Mouse (Mus musculus): ENCODE data around the gene Btn1a1. TPM values are rescaled to one million over a fixed set of nuclear protein-coding genes. Genes with fewer than 3 reads are reported as not detected.

The Btn1a1 gene
- polyA plus RNA-seq, 1 experiment from 2014 or later, result 0.17 TPM

DNA sequence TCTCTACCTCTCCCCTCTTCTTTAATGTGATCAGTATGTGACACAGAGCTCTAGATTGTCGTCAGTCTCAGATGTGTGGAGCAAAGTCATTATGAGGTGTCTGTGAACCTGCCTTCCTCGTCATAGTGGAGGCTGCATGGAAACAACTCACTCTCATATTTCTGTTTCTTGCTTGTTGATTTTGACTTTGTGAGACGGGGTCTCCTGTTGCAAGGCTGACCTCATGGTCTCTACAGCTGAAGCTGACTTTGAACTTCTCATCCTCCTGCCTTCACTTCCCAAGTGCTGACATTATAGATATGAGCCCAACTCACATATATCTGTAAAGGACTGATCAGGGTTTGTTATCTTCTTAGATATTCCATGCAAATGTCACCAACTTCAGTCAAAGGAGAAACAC, 16.9 kb downstream of the Btn1a1 start:
- Histone ChIP-seq H3K9me3 (ENCODE audit: control insufficient read depth, low read length) (no peaks in the 10 kb centered on the region), H3K27ac (ENCODE audit: low read depth, low read length) (no peak overlapping the region), H3K4me1 (ENCODE audit: control insufficient read depth, insufficient read depth, low read length) (peaks cover 7% of the 10 kb centered on the region), H3K9ac (replicated peaks; ENCODE audit: low read depth, low read length) (no peak overlapping the region), H3K27me3 (ENCODE audit: control insufficient read depth, insufficient read depth, low read length) (no peaks in the 10 kb centered on the region), H3K4me3 (ENCODE audit: low read depth, low read length) (peak overlapping the region; percentile 53; the same call in 1 of the 2 replicates), H3K4me2 (ENCODE audit: low read depth, low read length) (peak overlapping the region; percentile 83), H3K36me3 (ENCODE audit: control insufficient read depth, insufficient read depth, low read length) (no peaks in the 10 kb centered on the region)
- ATAC-seq (ENCODE audit: low read depth), result no peak
- 63% methylated on average over 3 of the region's 3 CpGs for WGBS

DNA sequence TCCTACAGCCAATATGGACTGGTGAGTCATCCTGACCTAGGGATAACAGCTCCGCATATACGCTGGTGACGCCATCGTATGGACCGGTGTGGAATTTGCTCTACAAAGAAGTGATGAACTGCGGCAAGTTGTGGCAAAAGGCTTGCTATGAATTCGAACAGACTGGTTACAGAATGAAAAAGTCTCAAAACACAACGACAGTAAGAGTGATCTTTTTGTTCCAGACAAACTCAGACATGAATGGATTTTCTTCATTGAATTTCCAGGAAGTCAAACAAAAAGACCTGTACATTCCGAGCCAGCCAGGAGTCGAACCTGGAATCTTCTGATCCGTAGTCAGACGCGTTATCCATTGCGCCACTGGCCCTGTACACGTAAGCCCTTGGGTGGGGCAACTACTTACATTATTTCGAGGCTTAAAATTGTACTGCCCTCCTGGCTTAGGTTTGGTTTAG, 19.2 kb downstream of the Btn1a1 start:
- Histone ChIP-seq H3K4me1 (ENCODE audit: control insufficient read depth, insufficient read depth, low read length) (peaks cover 7% of the 10 kb centered on the region), H3K4me3 (ENCODE audit: low read depth, low read length) (peak overlapping the region; percentile 75), H3K27ac (ENCODE audit: low read depth, low read length) (peak overlapping the region; percentile 98), H3K4me2 (ENCODE audit: low read depth, low read length) (peak overlapping the region; percentile 75), H3K36me3 (ENCODE audit: control insufficient read depth, insufficient read depth, low read length) (no peaks in the 10 kb centered on the region), H3K9me3 (ENCODE audit: control insufficient read depth, low read length) (no peaks in the 10 kb centered on the region), H3K27me3 (ENCODE audit: control insufficient read depth, insufficient read depth, low read length) (no peaks in the 10 kb centered on the region), H3K9ac (replicated peaks; ENCODE audit: low read depth, low read length) (peak overlapping the region; percentile 43)
- peak; percentile 86 for ATAC-seq (ENCODE audit: low read depth)
- under 1% methylated on average over 16 of the region's 16 CpGs for WGBS

DNA sequence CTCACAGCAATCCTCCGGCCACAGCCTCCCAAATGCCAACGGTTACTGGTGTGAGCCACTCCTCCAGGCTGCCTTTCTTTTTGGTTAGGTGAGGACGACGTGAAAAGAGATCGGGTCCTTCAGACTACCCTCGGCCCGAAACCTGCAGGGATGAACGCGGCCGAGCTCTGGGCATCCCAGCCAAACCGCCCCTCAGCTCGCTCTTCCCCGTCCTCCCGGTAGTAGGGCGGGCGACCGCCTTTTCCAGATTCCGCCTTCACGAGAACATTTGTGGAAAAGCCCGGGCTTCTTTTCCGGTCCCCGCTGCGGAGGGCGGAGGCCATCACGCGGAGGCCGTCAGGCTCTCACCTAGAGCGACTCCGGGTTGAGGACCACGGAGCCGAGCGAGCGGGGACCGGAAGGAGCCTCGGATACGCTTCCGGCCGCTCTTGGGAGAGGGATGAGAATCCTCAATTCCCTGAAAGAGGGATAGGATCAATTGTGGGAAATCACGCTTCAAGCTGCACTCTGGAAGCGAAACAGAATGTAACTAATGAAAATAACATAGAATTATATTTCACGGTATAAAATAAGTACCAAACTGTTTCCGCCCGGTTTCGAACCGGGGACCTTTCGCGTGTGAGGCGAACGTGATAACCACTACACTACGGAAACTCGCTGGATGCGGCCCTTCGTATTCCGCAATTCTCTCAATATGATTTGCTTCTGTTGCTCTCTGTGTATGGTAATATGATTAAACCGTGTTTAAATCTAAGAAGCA, 20.0 kb downstream of the Btn1a1 start:
- H3K36me3 ChIP-seq (ENCODE audit: control insufficient read depth, insufficient read depth, low read length), result no peaks in the 10 kb centered on the region
- no peaks in the 10 kb centered on the region for H3K9me3 ChIP-seq (ENCODE audit: control insufficient read depth, low read length)
- peak overlapping the region; percentile 75 for H3K4me2 ChIP-seq (ENCODE audit: low read depth, low read length)
- peak overlapping the region; percentile 75 for H3K4me3 ChIP-seq (ENCODE audit: low read depth, low read length)
- peak overlapping the region; percentile 88 for H3K9ac ChIP-seq (replicated peaks; ENCODE audit: low read depth, low read length)
- H3K27me3 ChIP-seq (ENCODE audit: control insufficient read depth, insufficient read depth, low read length), result no peaks in the 10 kb centered on the region
- H3K27ac ChIP-seq (ENCODE audit: low read depth, low read length), result peak overlapping the region; percentile 98
- ATAC-seq (ENCODE audit: low read depth), result peak; percentile 94
- peaks cover 7% of the 10 kb centered on the region for H3K4me1 ChIP-seq (ENCODE audit: control insufficient read depth, insufficient read depth, low read length)
- under 1% methylated on average over 55 of the region's 55 CpGs for WGBS

DNA sequence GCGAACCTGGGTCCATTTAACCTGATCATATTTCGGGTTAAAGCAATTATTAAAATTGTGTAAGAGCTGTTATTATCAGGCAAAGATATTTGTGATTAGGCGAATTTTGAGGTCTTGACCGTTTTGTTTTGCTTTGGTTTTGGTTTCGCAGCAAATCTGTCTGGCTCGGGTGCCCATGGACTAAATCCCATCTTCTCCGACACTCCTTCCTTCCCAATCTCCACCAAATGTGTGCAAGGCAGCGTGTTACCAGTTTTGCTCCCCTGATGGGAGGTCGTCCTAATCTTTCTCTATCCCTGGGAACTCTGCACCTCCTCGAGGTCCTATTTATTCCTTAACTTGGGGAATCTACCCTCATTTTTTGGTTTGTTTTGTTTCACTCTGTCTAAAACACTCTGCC, 20.5 kb downstream of the Btn1a1 start:
- H3K36me3 ChIP-seq (ENCODE audit: control insufficient read depth, insufficient read depth, low read length), result no peaks in the 10 kb centered on the region
- peak overlapping the region; percentile 98 for H3K27ac ChIP-seq (ENCODE audit: low read depth, low read length)
- WGBS, result 4% methylated on average over 10 of the region's 10 CpGs
- peak; percentile 9; the same call in 1 of the 2 replicates for ATAC-seq (ENCODE audit: low read depth)
- peak overlapping the region; percentile 75 for H3K4me2 ChIP-seq (ENCODE audit: low read depth, low read length)
- H3K4me3 ChIP-seq (ENCODE audit: low read depth, low read length), result peak overlapping the region; percentile 75
- H3K9ac ChIP-seq (replicated peaks; ENCODE audit: low read depth, low read length), result peak overlapping the region; percentile 88
- no peaks in the 10 kb centered on the region for H3K9me3 ChIP-seq (ENCODE audit: control insufficient read depth, low read length)
- H3K4me1 ChIP-seq (ENCODE audit: control insufficient read depth, insufficient read depth, low read length), result peaks cover 7% of the 10 kb centered on the region
- H3K27me3 ChIP-seq (ENCODE audit: control insufficient read depth, insufficient read depth, low read length), result no peaks in the 10 kb centered on the region

DNA sequence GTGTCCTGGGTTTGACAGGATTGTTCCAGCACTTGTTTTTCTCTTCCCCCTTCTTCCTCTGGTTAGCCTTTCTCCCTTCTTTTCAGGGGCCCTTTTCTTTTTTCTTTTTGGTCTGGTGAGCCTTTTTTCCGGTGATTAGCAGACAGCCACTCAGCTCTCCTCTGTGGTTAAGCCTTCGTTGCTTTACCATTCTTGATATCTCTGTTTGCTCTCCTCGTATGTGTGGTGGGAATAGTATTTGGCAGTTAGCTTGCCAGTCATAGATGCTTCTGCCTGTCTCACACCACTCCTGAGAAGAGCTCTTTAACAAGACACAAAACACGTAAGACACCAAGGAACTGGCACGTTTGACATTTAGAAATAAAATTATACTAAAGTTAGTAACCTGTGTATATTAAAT, 21.2 kb downstream of the Btn1a1 start:
- Histone ChIP-seq H3K4me2 (ENCODE audit: low read depth, low read length) (peak overlapping the region; percentile 75), H3K4me3 (ENCODE audit: low read depth, low read length) (peak overlapping the region; percentile 75), H3K4me1 (ENCODE audit: control insufficient read depth, insufficient read depth, low read length) (peaks cover 7% of the 10 kb centered on the region), H3K9ac (replicated peaks; ENCODE audit: low read depth, low read length) (no peak overlapping the region; the same call in 1 of the 2 replicates), H3K36me3 (ENCODE audit: control insufficient read depth, insufficient read depth, low read length) (no peaks in the 10 kb centered on the region), H3K27me3 (ENCODE audit: control insufficient read depth, insufficient read depth, low read length) (no peaks in the 10 kb centered on the region), H3K9me3 (ENCODE audit: control insufficient read depth, low read length) (no peaks in the 10 kb centered on the region), H3K27ac (ENCODE audit: low read depth, low read length) (no peak overlapping the region; the same call in 1 of the 2 replicates)
- WGBS, result 60% methylated on average over 5 of the region's 5 CpGs
- no peak for ATAC-seq (ENCODE audit: low read depth)

DNA sequence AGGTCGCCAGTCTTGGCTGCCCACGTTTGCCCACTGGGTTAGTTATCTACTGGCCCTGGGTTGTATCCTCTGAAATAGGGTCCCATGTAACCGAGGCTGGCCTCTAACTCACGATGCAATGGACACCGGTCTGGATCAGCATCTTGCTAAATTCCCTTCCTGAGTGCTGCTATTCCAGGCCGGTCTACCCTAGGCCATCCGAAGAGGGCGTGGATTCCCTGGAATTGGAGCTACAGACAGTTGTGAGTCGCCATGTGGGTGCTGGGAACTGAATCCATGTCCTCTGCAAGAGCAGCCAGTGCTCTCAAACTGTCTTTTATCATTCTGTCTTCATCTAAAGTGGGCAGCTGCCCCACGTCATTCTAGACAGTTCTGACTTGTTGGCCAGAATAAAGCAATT, 25.8 kb downstream of the Btn1a1 start:
- WGBS, result 70% methylated on average over 10 of the region's 10 CpGs
- Histone ChIP-seq H3K9ac (replicated peaks; ENCODE audit: low read depth, low read length) (no peak overlapping the region), H3K27ac (ENCODE audit: low read depth, low read length) (no peak overlapping the region), H3K27me3 (ENCODE audit: control insufficient read depth, insufficient read depth, low read length) (no peaks in the 10 kb centered on the region), H3K4me2 (ENCODE audit: low read depth, low read length) (no peak overlapping the region), H3K4me3 (ENCODE audit: low read depth, low read length) (no peak overlapping the region), H3K9me3 (ENCODE audit: control insufficient read depth, low read length) (no peaks in the 10 kb centered on the region), H3K4me1 (ENCODE audit: control insufficient read depth, insufficient read depth, low read length) (peaks cover 7% of the 10 kb centered on the region), H3K36me3 (ENCODE audit: control insufficient read depth, insufficient read depth, low read length) (no peaks in the 10 kb centered on the region)
- no peak for ATAC-seq (ENCODE audit: low read depth)

DNA sequence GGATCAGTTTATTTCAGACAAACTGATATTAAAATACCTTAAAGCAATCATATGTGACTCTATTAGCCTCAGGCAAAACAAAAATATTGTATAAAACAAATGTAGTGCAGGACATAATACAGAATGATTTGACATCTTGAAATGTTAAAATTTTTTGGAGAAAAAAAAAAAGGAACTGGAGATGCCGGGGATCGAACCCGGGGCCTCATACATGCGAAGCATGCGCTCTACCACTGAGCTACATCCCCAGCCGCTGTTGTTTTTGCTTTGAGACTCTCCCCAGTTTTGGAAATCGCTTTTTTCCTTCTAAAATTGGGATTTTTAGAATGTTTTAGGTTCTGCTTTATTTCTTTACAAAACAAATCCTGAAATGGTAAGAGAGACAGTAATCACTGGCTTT, 27.2 kb downstream of the Btn1a1 start:
- Histone ChIP-seq H3K27ac (ENCODE audit: low read depth, low read length) (no peak overlapping the region), H3K9me3 (ENCODE audit: control insufficient read depth, low read length) (no peaks in the 10 kb centered on the region), H3K27me3 (ENCODE audit: control insufficient read depth, insufficient read depth, low read length) (no peaks in the 10 kb centered on the region), H3K4me3 (ENCODE audit: low read depth, low read length) (peak overlapping the region; percentile 43), H3K9ac (replicated peaks; ENCODE audit: low read depth, low read length) (peak overlapping the region; percentile 32; the same call in 1 of the 2 replicates), H3K36me3 (ENCODE audit: control insufficient read depth, insufficient read depth, low read length) (no peaks in the 10 kb centered on the region), H3K4me1 (ENCODE audit: control insufficient read depth, insufficient read depth, low read length) (no peaks in the 10 kb centered on the region), H3K4me2 (ENCODE audit: low read depth, low read length) (peak overlapping the region; percentile 42)
- peak; percentile 68 for ATAC-seq (ENCODE audit: low read depth)
- under 1% methylated on average over 7 of the region's 7 CpGs for WGBS

DNA sequence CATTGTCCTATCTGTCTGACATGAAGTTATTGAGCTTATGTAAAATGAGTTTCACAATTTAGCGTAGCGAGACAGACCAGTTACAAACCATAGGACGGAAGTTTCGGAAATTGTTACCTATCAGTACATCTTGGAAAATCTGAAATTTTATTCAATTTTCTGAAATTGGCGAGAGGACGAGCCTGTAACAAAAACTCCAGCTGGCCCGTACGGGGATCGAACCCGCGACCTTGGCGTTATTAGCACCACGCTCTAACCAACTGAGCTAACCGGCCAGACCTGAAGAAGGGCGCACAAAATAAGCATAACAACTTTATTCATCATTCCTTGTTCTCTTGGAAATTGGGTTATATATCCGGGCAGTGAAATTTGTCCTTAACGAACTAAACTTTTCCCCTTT, 27.8 kb downstream of the Btn1a1 start:
- H3K27ac ChIP-seq (ENCODE audit: low read depth, low read length), result no peak overlapping the region

More for the DNA sequence above, 27.8 kb downstream of the Btn1a1 start:
- Histone ChIP-seq H3K9me3 (ENCODE audit: control insufficient read depth, low read length) (no peaks in the 10 kb centered on the region), H3K4me1 (ENCODE audit: control insufficient read depth, insufficient read depth, low read length) (no peaks in the 10 kb centered on the region), H3K4me2 (ENCODE audit: low read depth, low read length) (peak overlapping the region; percentile 42), H3K9ac (replicated peaks; ENCODE audit: low read depth, low read length) (peak overlapping the region; percentile 32), H3K36me3 (ENCODE audit: control insufficient read depth, insufficient read depth, low read length) (no peaks in the 10 kb centered on the region), H3K27me3 (ENCODE audit: control insufficient read depth, insufficient read depth, low read length) (no peaks in the 10 kb centered on the region), H3K4me3 (ENCODE audit: low read depth, low read length) (peak overlapping the region; percentile 43)
- peak; percentile 95 for ATAC-seq (ENCODE audit: low read depth)
- WGBS, result under 1% methylated on average over 17 of the region's 17 CpGs
